Mouse (Mus musculus): Measurements from ENCODE around the gene Slc15a3.

Gene Slc15a3

GRCm38 (mm10) chr19:10870676-10871075 lies 31.1 kb downstream of the Slc15a3 start:
- peak in 1 of 2 experiments; percentile 42 for DNase-seq

- peak in 1 of 2 experiments; percentile 47 for DNase-seq
Measured at GRCm38 (mm10) chr19:10871328-10871961, 31.9 kb downstream of the Slc15a3 start.

GRCm38 (mm10) chr19:10878201-10878837 lies 38.8 kb downstream of the Slc15a3 start:
- peak; percentile 73 to 81 for DNase-seq

DNA sequence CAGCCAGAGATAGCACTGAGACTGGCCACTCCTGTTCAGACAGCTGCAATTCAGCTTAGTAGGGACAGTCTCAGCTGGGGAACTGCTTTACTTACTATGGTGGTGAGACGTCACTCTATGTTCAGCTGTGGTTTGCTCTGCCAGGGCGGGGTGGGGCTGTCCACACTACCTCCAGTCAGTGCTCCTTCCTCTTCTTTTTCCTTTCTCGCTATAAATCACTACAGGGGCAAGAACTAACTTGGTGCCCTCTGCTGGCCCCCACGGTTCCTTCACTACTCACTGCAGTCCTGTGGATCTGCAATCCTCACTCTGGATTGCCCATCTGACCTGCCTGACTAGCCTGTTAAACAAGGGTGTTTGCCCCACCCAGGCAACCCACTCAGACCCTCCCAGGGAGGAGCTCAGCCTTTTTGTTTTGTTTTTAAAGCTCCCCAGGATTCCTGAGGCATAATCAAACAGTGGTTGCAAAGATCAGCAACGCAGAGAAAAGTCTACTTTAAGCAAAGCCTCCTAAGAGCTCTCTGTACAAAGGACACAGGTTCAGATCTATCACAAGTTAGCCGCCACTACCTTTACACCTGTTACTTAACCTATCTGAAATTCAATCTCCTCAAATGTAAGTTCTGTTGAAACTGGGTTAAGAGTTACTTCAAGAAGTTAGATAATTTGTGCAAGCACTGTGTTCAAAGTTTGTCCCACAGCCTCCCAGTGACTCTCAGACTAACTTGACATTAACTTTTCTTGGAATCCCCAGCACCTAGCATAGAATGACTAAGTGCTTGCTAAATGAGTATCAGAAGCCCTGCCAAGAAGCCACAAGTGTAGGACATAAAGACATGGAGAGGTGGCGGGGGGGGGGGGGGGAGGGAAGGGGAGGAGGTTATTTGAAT lies 40.8 kb downstream of the Slc15a3 start:
- DNase-seq = peak; percentile 58 to 70

GRCm38 (mm10) chr19:10880975-10881425 lies 41.5 kb downstream of the Slc15a3 start:
- DNase-seq = no peak

- DNase-seq = peak; percentile 95 to 97
Measured at GRCm38 (mm10) chr19:10881426-10882154, 42.1 kb downstream of the Slc15a3 start, which contains the start of gene Tmem109. Gene Tmem109 (minus strand): TSS chr19:10882001.

- no peak for DNase-seq
Measured at GRCm38 (mm10) chr19:10892201-10892600, 52.7 kb downstream of the Slc15a3 start.

GRCm38 (mm10) chr19:10895016-10895528 lies 55.5 kb downstream of the Slc15a3 start, which contains the start of gene Prpf19:
Gene Prpf19 (plus strand): TSS chr19:10895231.
- DNase-seq = peak; percentile 99 to 100

DNA sequence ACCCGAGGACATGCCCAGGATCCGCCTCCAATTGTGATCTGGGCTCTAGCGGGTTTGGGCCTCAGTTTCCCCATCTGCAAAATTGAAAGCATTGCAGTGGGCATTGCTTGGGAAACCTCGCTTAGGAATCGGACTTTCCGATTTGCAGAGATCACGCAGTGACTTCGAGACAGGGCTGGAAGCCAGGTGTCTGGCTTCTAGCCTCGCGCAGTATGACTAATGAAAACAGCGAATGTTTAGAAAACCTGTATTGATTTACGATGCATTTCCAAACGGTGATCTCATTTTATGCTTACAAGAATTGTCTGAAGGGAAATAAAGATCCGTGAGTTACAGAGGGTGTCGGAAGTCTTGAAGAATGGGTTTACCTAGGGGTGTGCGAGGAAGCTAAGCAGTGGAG lies 56.2 kb downstream of the Slc15a3 start:
- DNase-seq = no peak

DNA sequence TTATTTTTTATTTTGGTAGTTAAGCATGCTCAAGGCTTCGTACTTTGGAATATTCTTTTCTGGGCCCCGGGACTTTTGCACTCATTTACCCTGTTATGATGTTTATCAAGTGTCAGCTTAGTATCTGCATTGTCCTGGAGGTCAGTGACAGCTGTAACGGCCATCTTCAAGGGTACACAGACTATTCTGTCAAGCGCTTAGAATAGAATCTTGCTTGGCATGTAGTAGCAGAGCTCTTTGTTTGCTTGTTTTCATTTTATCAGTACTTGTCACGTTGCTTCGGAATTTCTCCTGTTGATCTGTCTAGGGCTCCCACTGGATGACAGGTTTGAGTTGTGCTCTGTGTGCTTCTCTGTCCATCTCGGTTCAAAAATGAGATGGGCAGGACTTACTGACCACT lies 57.3 kb downstream of the Slc15a3 start:
- no peak for DNase-seq

DNA sequence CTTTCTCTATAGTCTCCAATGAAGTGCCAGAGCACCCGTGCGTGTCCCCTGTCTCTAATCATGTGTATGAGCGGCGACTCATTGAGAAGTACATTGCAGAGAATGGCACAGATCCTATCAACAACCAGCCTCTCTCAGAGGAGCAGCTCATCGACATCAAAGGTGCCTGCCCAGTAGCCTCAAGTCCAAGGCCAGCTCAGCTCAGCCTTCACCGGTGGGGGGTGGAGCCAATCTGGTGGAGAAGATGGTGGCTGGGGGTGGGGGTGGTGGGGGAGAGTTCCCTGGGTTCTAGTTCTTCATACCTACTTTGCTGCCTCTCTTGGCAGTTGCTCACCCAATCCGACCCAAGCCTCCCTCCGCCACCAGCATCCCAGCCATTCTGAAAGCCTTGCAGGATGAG lies 58.0 kb downstream of the Slc15a3 start:
- no peak for DNase-seq

GRCm38 (mm10) chr19:10900315-10900714 lies 60.8 kb downstream of the Slc15a3 start:
- DNase-seq = peak in 1 of 2 experiments; percentile 41

DNA sequence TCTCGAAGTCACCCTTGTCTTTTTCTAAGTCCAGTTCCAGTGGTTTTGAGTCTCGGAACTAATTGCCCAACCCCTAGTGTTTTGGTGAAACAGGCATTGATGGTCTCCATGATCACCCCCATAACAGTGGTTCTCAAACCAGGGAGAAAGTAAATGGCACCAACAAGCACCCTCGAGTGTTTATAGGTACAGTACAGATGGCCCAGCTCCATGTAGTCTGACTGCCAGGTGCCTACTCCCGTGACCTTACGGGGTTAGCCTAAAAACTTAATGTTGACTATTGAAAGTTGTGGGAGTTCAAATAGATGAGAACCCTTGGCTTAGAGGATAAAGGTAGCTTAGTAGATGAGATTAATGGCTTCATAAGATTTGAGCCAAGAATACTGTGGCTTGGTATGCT lies 61.5 kb downstream of the Slc15a3 start:
- no peak for DNase-seq

GRCm38 (mm10) chr19:10904512-10904911 lies 65.0 kb downstream of the Slc15a3 start:
- no peak for DNase-seq

- DNase-seq = no peak
Measured at GRCm38 (mm10) chr19:10904927-10905727, 65.6 kb downstream of the Slc15a3 start.

- DNase-seq = no peak
Measured at GRCm38 (mm10) chr19:10905728-10906000, 66.1 kb downstream of the Slc15a3 start.

DNA sequence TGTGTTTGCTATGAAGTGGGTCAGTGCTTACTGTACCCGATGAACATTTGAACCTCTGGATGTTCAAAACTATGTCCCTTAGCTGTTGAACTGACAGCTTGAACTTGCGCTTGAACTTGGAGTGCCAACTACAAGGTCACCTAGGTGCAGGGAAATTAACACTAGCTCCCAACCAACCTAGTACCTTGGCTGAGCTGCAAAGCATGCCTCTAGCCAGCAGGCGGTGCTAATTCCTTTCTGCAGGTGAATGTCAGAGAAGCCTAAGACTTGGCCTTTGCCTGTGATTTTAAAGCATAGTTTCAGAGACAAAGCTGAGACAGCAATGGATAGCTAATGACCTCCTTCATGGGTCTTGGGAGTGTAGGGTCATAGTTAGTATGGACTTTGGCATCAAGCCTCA lies 68.4 kb downstream of the Slc15a3 start:
- peak; percentile 71 to 83 for DNase-seq
